Mouse (Mus musculus) adrenal gland, adult 2 months (tissue): ENCODE results near the gene Gm28778. TPM values are rescaled to one million over a fixed set of nuclear protein-coding genes. Genes with fewer than 3 reads are reported as not detected.

ENCODE experiments used
- polyA plus RNA-seq: library from polyadenylated mRNA; depleted of rRNA; stranded (reverse); fragments of >200 nt; gene quantifications from 2 replicates; pipeline ENCODE4 v1.2.3, GENCODE M21; 2012; rRNA removed
- total RNA-seq, 2 experiments: library from RNA; stranded (reverse); gene quantifications; 2 replicates each; pipeline ENCODE4 v1.2.3; 2021

Gm28778 gene
- total and polyA plus RNA-seq, 3 experiments, result 7.1 TPM; not detected in 2

Other genes starting within 250 kb of the Gm28778 start
- not detected for gene Mstn, start 235.5 kb upstream of the Gm28778 start, total RNA-seq
- gene Mstn, start 235.5 kb upstream of the Gm28778 start, polyA plus RNA-seq, result not detected in 2 replicates
- gene 1700019A02Rik, start 109.5 kb upstream of the Gm28778 start, total RNA-seq, result not detected
- not detected in 2 replicates for gene 1700019A02Rik, start 109.5 kb upstream of the Gm28778 start, polyA plus RNA-seq
- 1 to 10 TPM; 4.5 to 5.4 TPM for gene Pms1, start 93 bp upstream of the Gm28778 start, total RNA-seq
- 0.56 and 0.75 TPM in 2 replicates for gene Pms1, start 93 bp upstream of the Gm28778 start, polyA plus RNA-seq
- 10 to 100 TPM; 15.5 to 21.4 TPM for gene Ormdl1, start within 50 bp of the Gm28778 start, total RNA-seq
- 2.1 and 2.6 TPM in 2 replicates for gene Ormdl1, start within 50 bp of the Gm28778 start, polyA plus RNA-seq
- gene Osgepl1, start 16.5 kb downstream of the Gm28778 start, total RNA-seq, result 10 to 100 TPM; 18.7 to 22.7 TPM
- 3.8 and 3.9 TPM in 2 replicates for gene Osgepl1, start 16.5 kb downstream of the Gm28778 start, polyA plus RNA-seq
- 10 to 100 TPM in 1 of 2 experiments, 1 to 10 TPM in 1; 1.5 to 17.3 TPM for gene Asdurf, start 55.5 kb downstream of the Gm28778 start, total RNA-seq
- not detected in 2 replicates for gene Asdurf, start 55.5 kb downstream of the Gm28778 start, polyA plus RNA-seq
- under 1 TPM in 1 of 2 experiments, not detected in 1; 0.10 TPM for gene Gm28551, start 55.6 kb downstream of the Gm28778 start, total RNA-seq
- not detected in 2 replicates for gene Gm28551, start 55.6 kb downstream of the Gm28778 start, polyA plus RNA-seq
- 10 to 100 TPM; 22.0 to 29.8 TPM for gene Asnsd1, start 55.6 kb downstream of the Gm28778 start, total RNA-seq
- 0.96 and 1.0 TPM in 2 replicates for gene Asnsd1, start 55.6 kb downstream of the Gm28778 start, polyA plus RNA-seq